Mouse (Mus musculus) MEL (cell line): ENCODE data around the gene Doxl2. TPM values are rescaled to one million over a fixed set of nuclear protein-coding genes. Genes with fewer than 3 reads are reported as not detected.

Experiments
- DNase-seq: peaks from one replicate; pipeline ENCODE4 v3.0.0; 2011; ENCODE audit warnings: low read depth, low spot score
- H3K27ac ChIP-seq: 2 replicates; pipeline ENCODE4 v1.5.1; 2012; ENCODE audit warnings: low read depth, mild to moderate bottlenecking, control low read depth, low read length, moderate library complexity; ENCODE audit not compliant: control insufficient read depth
- H3K27me3 ChIP-seq, 2 experiments: fragments of 150-350 bp in 1 of 2; sonication (generic) in 1 of 2; 2 replicates each; pipeline ENCODE4 v1.6.1; 2012; ENCODE audit warnings: low read length in 2 of 2, mild to moderate bottlenecking in 2 of 2, improper control_type of control experiment in 1 of 2, moderate library complexity in 1 of 2; ENCODE audit not compliant: insufficient read depth in 2 of 2, control insufficient read depth in 1 of 2
- H3K36me3 ChIP-seq, 2 experiments: 2 replicates each; pipeline ENCODE4 v1.6.1; 2012 to 2014; ENCODE audit warnings: low read length in 2 of 2, improper control_type of control experiment in 1 of 2, inconsistent platforms in 1 of 2, mild to moderate bottlenecking in 1 of 2; ENCODE audit not compliant: insufficient read depth in 2 of 2, control insufficient read depth in 1 of 2
- H3K4me1 ChIP-seq, 2 experiments: fragments of 150-350 bp in 1 of 2; sonication (generic) in 1 of 2; 2 replicates each; pipeline ENCODE4 v1.6.1; 2012; ENCODE audit warnings: low read length in 2 of 2, improper control_type of control experiment in 1 of 2, mild to moderate bottlenecking in 1 of 2; ENCODE audit not compliant: insufficient read depth in 2 of 2, control insufficient read depth in 1 of 2
- H3K4me3 ChIP-seq, 2 experiments: fragments of 150-350 bp in 1 of 2; sonication (generic) in 1 of 2; 2 replicates each; pipeline ENCODE4 v1.5.1; 2012; ENCODE audit warnings: low read depth in 2 of 2, low read length in 2 of 2, mild to moderate bottlenecking in 2 of 2, moderate library complexity in 2 of 2, control low read depth in 1 of 2, improper control_type of control experiment in 1 of 2; ENCODE audit not compliant: control insufficient read depth in 1 of 2, insufficient read depth in 1 of 2
- H3K79me2 ChIP-seq: 2 replicates; pipeline ENCODE4 v1.6.1; 2012; ENCODE audit warnings: mild to moderate bottlenecking, low read length, moderate library complexity; ENCODE audit not compliant: control insufficient read depth, poor library complexity, insufficient read depth
- H3K9ac ChIP-seq: 2 replicates; pipeline ENCODE4 v1.6.1; 2012; ENCODE audit warnings: low read depth, mild to moderate bottlenecking, control low read depth, low read length, moderate library complexity; ENCODE audit not compliant: control insufficient read depth, poor library complexity, severe bottlenecking
- H3K9me3 ChIP-seq: fragments of 150-350 bp; sonication (generic); replicated peaks from 2 replicates; pipeline ENCODE4 v1.6.1; 2012; ENCODE audit warnings: mild to moderate bottlenecking, low read length, improper control_type of control experiment, moderate library complexity; ENCODE audit not compliant: insufficient read depth
- CHD1 ChIP-seq: IDR thresholded peaks from 2 replicates; pipeline ENCODE4 v1.6.1; 2012; ENCODE audit warnings: low read depth, mild to moderate bottlenecking, inconsistent platforms, low read length, improper control_type of control experiment
- CHD2 ChIP-seq: IDR thresholded peaks from 2 replicates; pipeline ENCODE4 v1.6.1; 2011; ENCODE audit warnings: low read length, improper control_type of control experiment
- CTCF ChIP-seq, 3 experiments: IDR thresholded peaks in 2 of 3; conservative IDR thresholded peaks in 1 of 3; 2 replicates each; pipeline ENCODE4 v1.5.1; 2011 to 2012; ENCODE audit warnings: low read length in 3 of 3, low read depth in 2 of 3, mild to moderate bottlenecking in 2 of 3, improper control_type of control experiment in 1 of 3, inconsistent platforms in 1 of 3, mixed read lengths in 1 of 3, moderate library complexity in 1 of 3; ENCODE audit not compliant: control insufficient read depth in 1 of 3, insufficient read depth in 1 of 3, poor library complexity in 1 of 3, severe bottlenecking in 1 of 3
- ELF1 ChIP-seq: IDR thresholded peaks from 2 replicates; pipeline ENCODE4 v1.6.1; 2014; ENCODE audit warnings: low read depth, mild to moderate bottlenecking, inconsistent platforms, low read length, improper control_type of control experiment, moderate library complexity
- GABPA ChIP-seq: IDR thresholded peaks from 2 replicates; pipeline ENCODE4 v1.6.1; 2012; ENCODE audit warnings: low read depth, mild to moderate bottlenecking, inconsistent platforms, low read length, improper control_type of control experiment, moderate library complexity
- GATA1 ChIP-seq: IDR thresholded peaks from 2 replicates; pipeline ENCODE4 v1.6.1; 2011; ENCODE audit warnings: low read depth, low read length, improper control_type of control experiment
- MAFK ChIP-seq: IDR thresholded peaks from 2 replicates; pipeline ENCODE4 v1.6.1; 2011; ENCODE audit warnings: low read depth, mild to moderate bottlenecking, low read length, improper control_type of control experiment, borderline replicate concordance
- MAZ ChIP-seq: IDR thresholded peaks from 2 replicates; pipeline ENCODE4 v1.6.1; 2012; ENCODE audit warnings: low read depth, mild to moderate bottlenecking, inconsistent platforms, low read length, improper control_type of control experiment
- MYB ChIP-seq: IDR thresholded peaks from 2 replicates; pipeline ENCODE4 v1.6.1; 2011; ENCODE audit warnings: mild to moderate bottlenecking, low read depth, low read length, improper control_type of control experiment
- MYC ChIP-seq: IDR thresholded peaks from 2 replicates; pipeline ENCODE4 v1.6.1; 2011; ENCODE audit warnings: low read depth, mild to moderate bottlenecking, low read length, improper control_type of control experiment, moderate library complexity
- POLR2AphosphoS5 ChIP-seq: IDR thresholded peaks from 2 replicates; pipeline ENCODE4 v1.6.1; 2012; ENCODE audit warnings: low read depth, borderline replicate concordance, mild to moderate bottlenecking, inconsistent platforms, low read length, moderate library complexity, mixed read lengths
- TAL1 ChIP-seq: IDR thresholded peaks from 2 replicates; pipeline ENCODE4 v1.6.1; 2012; ENCODE audit warnings: mild to moderate bottlenecking, inconsistent platforms, low read length, moderate library complexity, mixed read lengths
- UBTF ChIP-seq: IDR thresholded peaks from 2 replicates; pipeline ENCODE4 v1.6.1; 2012; ENCODE audit warnings: low read depth, mild to moderate bottlenecking, inconsistent platforms, low read length, improper control_type of control experiment, moderate library complexity, borderline replicate concordance; ENCODE audit not compliant: insufficient read depth
- USF1 ChIP-seq: IDR thresholded peaks from 2 replicates; pipeline ENCODE4 v1.6.1; 2014; ENCODE audit warnings: low read depth, mild to moderate bottlenecking, inconsistent platforms, low read length, improper control_type of control experiment, moderate library complexity
- USF2 ChIP-seq, 2 experiments: IDR thresholded peaks; 2 replicates each; pipeline ENCODE4 v1.6.1; 2011 to 2012; ENCODE audit warnings: improper control_type of control experiment in 2 of 2, low read length in 2 of 2, borderline replicate concordance in 1 of 2, inconsistent platforms in 1 of 2, low read depth in 1 of 2, mild to moderate bottlenecking in 1 of 2; ENCODE audit not compliant: insufficient read depth in 1 of 2
- ZC3H11A ChIP-seq: IDR thresholded peaks from 2 replicates; pipeline ENCODE4 v1.6.1; 2012; ENCODE audit warnings: low read depth, mild to moderate bottlenecking, inconsistent platforms, low read length, improper control_type of control experiment
- ZKSCAN1 ChIP-seq: IDR thresholded peaks from 2 replicates; pipeline ENCODE4 v1.6.1; 2012; ENCODE audit warnings: low read depth, mild to moderate bottlenecking, inconsistent platforms, low read length, improper control_type of control experiment, moderate library complexity
- ZNF384 ChIP-seq: IDR thresholded peaks from 2 replicates; pipeline ENCODE4 v1.6.1; 2012; ENCODE audit warnings: low read depth, mild to moderate bottlenecking, inconsistent platforms, low read length, improper control_type of control experiment
- polyA plus RNA-seq, 2 experiments: library from polyadenylated mRNA; stranded (reverse) in 1 of 2; unstranded in 1 of 2; fragments of >175 nt in 1 of 2; fragments of >200 nt in 1 of 2; gene quantifications; 2 replicates each; pipeline versions ENCODE4 v1.2.1 to v1.2.4; 2012; ENCODE audit warnings: low replicate concordance in 2 of 2, low read depth in 1 of 2; ENCODE audit not compliant: insufficient read length in 2 of 2, insufficient read depth in 1 of 2, missing spikeins in 1 of 2
- total RNA-seq: library from RNA; depleted of rRNA; stranded (reverse); fragments of 300-350 nt; gene quantifications from 2 replicates; pipeline ENCODE4 v1.2.3, GENCODE M21; 2012

The Doxl2 gene
- total and polyA plus RNA-seq, 3 experiments = not detected

- no peak for DNase-seq
- Histone ChIP-seq H3K79me2 (no peaks in the 10 kb centered on the region), H3K36me3 (no peaks in the 10 kb centered on the region), H3K9ac (no peak overlapping the region), H3K27ac (no peak overlapping the region), H3K4me1 (no peaks in the 10 kb centered on the region), H3K27me3 (no peaks in the 10 kb centered on the region), H3K4me3 (no peak overlapping the region), H3K9me3 (no peaks in the 10 kb centered on the region)
- TF ChIP-seq MAFK = no peak
- TF ChIP-seq CHD2 = no peak
- TF ChIP-seq CHD1 = no peak
- no peak for TF ChIP-seq POLR2AphosphoS5
- TF ChIP-seq ZC3H11A = no peak
- TF ChIP-seq ZNF384 = no peak
- TF ChIP-seq USF2 (IDR thresholded peaks at IDR 0.05; ENCODE audit: borderline replicate concordance in 1 of 2, insufficient read depth in 1 of 2, low read depth in 1 of 2, low read length in 2 of 2) = no peak
- no peak for TF ChIP-seq CTCF (IDR thresholded peaks at IDR 0.05 in 2 of 3, conservative IDR thresholded peaks at IDR 0.05 in 1 of 3; ENCODE audit: control insufficient read depth in 1 of 3, insufficient read depth in 1 of 3, low read depth in 2 of 3, low read length in 3 of 3, poor library complexity in 1 of 3, severe bottlenecking in 1 of 3)
- TF ChIP-seq GATA1 = no peak
These were observed 50.5 kb downstream of the Doxl2 start for GRCm38 (mm10) chr6:49025290-49025689.

GRCm38 (mm10) chr6:49026496-49026895 lies 51.7 kb downstream of the Doxl2 start:
- Histone ChIP-seq H3K36me3 (no peaks in the 10 kb centered on the region), H3K79me2 (no peaks in the 10 kb centered on the region), H3K9me3 (no peaks in the 10 kb centered on the region), H3K4me1 (no peaks in the 10 kb centered on the region), H3K27me3 (no peaks in the 10 kb centered on the region), H3K9ac (no peak overlapping the region), H3K4me3 (no peak overlapping the region), H3K27ac (no peak overlapping the region)
- DNase-seq = no peak
- TF ChIP-seq ZKSCAN1 (no peak), CTCF (IDR thresholded peaks at IDR 0.05 in 2 of 3, conservative IDR thresholded peaks at IDR 0.05 in 1 of 3; ENCODE audit: control insufficient read depth in 1 of 3, insufficient read depth in 1 of 3, low read depth in 2 of 3, low read length in 3 of 3, poor library complexity in 1 of 3, severe bottlenecking in 1 of 3) (no peak), ELF1 (no peak), ZNF384 (no peak), ZC3H11A (no peak), MAZ (no peak), USF1 (no peak), TAL1 (no peak), UBTF (no peak), MYC (no peak), MYB (no peak), GABPA (no peak)
